Mouse (Mus musculus): ENCODE results near the gene Krtap4-6.
"Not testable (repeated sequence)": the region's sequence is repeated elsewhere in the genome, so short reads cannot be mapped to it uniquely, and the experiment has no call there.

The Krtap4-6 gene

DNA sequence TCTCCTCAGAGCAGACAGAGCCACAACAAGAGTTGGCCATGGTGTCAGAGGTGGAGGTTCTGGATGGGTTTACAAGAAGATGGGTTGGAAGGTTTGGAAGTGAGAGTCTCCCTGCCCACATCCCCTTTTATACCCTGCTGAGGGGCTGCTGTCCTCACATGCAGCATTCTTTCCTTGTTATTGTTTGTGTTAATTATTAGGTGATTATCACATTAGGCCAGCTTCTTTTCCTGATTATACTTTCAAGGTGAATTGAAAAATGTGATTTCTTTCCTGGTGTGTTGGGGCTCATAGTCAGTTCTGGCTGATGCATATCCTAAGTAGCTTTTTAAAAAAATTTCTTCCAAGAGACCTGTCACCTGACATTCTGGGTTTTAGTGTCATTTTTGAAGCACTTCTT is at the start of gene Krtap4-6:
Gene Krtap4-6 (minus strand): TSS at position 101 of the 400 bp plus-strand sequence.
- no peak for DNase-seq (ENCODE audit: low spot score in 2 of 2)

DNA sequence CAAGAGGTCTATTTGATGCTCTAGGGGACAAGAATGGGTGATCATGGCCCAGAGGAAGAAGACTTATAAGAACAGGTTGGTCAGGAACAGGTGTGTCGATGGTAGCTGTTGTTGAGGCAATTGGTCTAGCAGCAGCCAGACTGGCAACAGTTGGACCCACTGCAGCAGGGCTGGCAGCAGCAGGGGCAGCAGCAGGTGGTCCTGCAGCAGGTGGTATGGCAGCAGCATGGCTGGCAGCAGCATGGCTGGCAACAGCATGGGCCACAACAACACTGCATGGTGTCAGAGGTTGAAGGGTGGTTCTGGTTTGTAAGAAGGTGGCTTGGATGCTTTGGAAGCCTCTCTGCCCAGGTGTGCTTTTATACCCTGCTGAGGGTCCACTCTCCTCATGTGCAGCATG is 24.7 kb upstream of the Krtap4-6 start, which contains the start of gene Gm14190:
Gene Gm14190 (minus strand): TSS at position 278 of the 400 bp plus-strand sequence.
- DNase-seq (ENCODE audit: low spot score in 2 of 2), result no peak

- not testable (repeated sequence) for DNase-seq (ENCODE audit: low spot score in 2 of 2)
These were observed 19.5 kb upstream of the Krtap4-6 start for GRCm38 (mm10) chr11:99685235-99685634.

DNA sequence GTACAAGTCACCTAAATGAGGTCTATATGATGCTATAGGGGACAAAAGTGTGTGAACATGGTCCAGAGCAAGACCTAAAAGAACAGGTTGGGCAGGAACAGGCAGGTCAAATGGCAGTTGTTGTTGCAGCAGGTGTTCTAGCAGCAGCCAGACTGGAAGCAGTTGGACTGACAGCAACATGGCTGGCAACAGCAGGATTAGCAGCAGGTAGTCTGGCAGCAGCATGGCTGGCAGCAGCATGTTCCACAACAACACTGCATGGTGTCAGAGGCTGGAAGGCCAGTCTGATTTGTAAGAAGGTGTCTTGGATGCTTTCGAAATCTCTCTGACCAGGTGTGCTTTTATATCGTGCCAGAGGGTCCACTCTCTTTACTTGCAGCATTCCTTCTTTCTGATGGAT is 17.7 kb upstream of the Krtap4-6 start:
- no peak for DNase-seq (ENCODE audit: low spot score in 2 of 2)

GRCm38 (mm10) chr11:99662802-99663201 is 3.0 kb downstream of the Krtap4-6 start:
- DNase-seq (ENCODE audit: low spot score in 2 of 2), result no peak

GRCm38 (mm10) chr11:99659256-99659655 is 6.5 kb downstream of the Krtap4-6 start:
- DNase-seq (ENCODE audit: low spot score in 2 of 2), result no peak

GRCm38 (mm10) chr11:99658467-99659010 is 7.2 kb downstream of the Krtap4-6 start, which contains the start of gene Gm11563:
TSS of gene Gm11563 (minus strand) at chr11:99658960.
- not testable (repeated sequence) for DNase-seq (ENCODE audit: low spot score in 2 of 2)

GRCm38 (mm10) chr11:99657051-99657450 is 8.7 kb downstream of the Krtap4-6 start:
- no peak for DNase-seq (ENCODE audit: low spot score in 2 of 2)

- no peak for DNase-seq (ENCODE audit: low spot score in 2 of 2)
These were observed 15.6 kb downstream of the Krtap4-6 start, which contains the start of gene Gm11555 for GRCm38 (mm10) chr11:99650136-99650535. TSS of gene Gm11555 (minus strand) at chr11:99650236.

GRCm38 (mm10) chr11:99646444-99646843 is 19.3 kb downstream of the Krtap4-6 start:
- no peak for DNase-seq (ENCODE audit: low spot score in 2 of 2)

DNA sequence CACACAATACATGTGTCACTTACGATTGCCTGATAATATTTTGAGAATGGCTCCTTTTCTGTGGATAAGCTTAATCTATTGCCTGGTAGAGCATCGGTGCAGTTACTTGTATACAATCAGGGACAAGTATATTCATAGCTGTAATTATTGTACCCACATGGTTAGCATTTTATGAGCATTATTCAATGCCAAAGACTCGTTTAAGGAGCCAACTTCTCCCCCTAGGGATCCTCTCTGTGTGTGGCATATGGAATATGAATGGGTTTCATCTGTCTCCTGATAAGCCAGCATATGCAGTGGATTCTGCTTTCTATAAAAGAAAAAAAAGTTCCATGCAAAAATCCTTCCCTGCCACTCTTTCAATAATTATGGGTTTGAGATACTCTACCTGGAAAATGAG is 21.4 kb downstream of the Krtap4-6 start:
- no peak for DNase-seq (ENCODE audit: low spot score in 2 of 2)

- DNase-seq (ENCODE audit: low spot score in 2 of 2), result not testable (repeated sequence)
These were observed 22.1 kb downstream of the Krtap4-6 start, which contains the start of gene Krtap4-7 for GRCm38 (mm10) chr11:99643635-99644139. TSS of gene Krtap4-7 (minus strand) at chr11:99644089.

DNA sequence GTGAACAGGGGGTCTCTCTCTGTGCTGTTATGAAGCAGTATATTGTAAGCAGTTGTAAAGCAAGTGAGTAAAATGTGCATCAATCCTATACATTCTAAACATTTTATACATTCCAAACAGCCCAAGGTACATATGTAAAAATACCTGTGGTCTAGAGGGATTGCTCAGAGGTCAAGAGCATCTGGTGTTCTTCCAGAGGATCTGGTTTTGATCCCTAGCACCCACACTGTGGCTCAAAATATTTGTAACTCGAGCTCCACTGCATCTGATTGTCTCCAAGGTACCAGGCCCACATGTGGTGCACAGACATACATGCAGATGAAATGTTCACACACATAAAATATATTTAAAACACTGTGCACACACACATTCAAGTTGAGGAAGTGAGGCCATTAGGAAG is 24.8 kb downstream of the Krtap4-6 start:
- no peak for DNase-seq (ENCODE audit: low spot score in 2 of 2)

DNA sequence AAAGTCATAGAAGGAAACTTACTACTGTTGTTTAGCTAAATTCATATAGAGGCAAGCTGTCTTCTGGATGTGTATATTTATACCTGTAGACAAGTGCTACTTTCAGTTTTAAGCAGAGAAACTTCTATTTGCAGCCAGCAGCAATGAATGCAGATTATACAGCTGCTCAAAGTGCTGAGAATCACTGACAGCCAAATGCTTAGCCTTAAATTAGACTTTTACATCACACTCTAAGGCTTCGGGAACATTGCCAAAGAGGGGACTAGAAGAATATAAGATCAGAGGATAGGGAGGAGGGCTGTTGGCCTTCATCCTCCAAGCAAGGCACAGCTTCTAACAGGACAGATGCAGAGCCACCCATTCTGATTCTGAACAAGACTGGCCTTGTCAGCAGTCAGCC is 28.7 kb downstream of the Krtap4-6 start:
- no peak for DNase-seq (ENCODE audit: low spot score in 2 of 2)

- no peak for DNase-seq (ENCODE audit: low spot score in 2 of 2)
These were observed 31.1 kb downstream of the Krtap4-6 start, which contains the start of gene Krtap4-2 for GRCm38 (mm10) chr11:99634653-99635134. TSS of gene Krtap4-2 (minus strand) at chr11:99635084.

- no peak for DNase-seq (ENCODE audit: low spot score in 2 of 2)
These were observed 32.5 kb downstream of the Krtap4-6 start for GRCm38 (mm10) chr11:99633293-99633692.

- DNase-seq (ENCODE audit: low spot score in 2 of 2), result no peak
These were observed 34.9 kb downstream of the Krtap4-6 start for GRCm38 (mm10) chr11:99630890-99631289.

- no peak for DNase-seq (ENCODE audit: low spot score in 2 of 2)
These were observed 37.6 kb downstream of the Krtap4-6 start, which contains the start of gene Krtap4-1 for GRCm38 (mm10) chr11:99628138-99628537. TSS of gene Krtap4-1 (minus strand) at chr11:99628238.

DNA sequence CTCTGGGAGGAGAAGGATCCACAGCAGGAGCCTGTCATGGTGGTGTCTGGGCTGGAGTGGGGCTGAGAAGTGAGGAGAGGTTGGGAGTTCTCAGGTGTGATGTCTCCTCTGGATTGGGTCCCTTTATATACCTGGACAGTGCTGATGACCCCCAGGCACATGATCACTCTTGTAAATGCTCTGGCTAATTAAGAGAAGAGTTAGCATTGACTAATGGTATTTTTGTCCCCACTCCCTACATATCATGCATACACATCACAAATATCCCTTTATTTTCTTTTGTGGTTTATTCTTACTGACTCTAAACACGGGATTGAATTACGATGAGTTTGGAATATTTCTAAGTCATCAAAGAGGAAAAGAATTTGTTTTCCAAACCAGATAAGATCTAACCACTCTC is 45.4 kb downstream of the Krtap4-6 start, which contains the start of gene Gm11562:
Gene Gm11562 (minus strand): TSS at position 101 of the 400 bp plus-strand sequence.
- DNase-seq (ENCODE audit: low spot score in 2 of 2), result no peak

Data from urinary bladder, postnatal 36 days (tissue).